Mouse (Mus musculus) left cerebral cortex, adult 9 months (tissue): ENCODE data around the gene Tsnaxip1.

Source experiments
- DNase-seq, 2 experiments: peaks; one replicate each; pipeline ENCODE4 v3.0.0; 2022; ENCODE audit warnings: low spot score in 2 of 2

Tsnaxip1 gene

GRCm38 (mm10) chr8:105860143-105860981 is 32.8 kb downstream of the Tsnaxip1 start, which contains the start of gene Nutf2:
Gene Nutf2, plus strand, starts transcription at chr8:105860580.
- DNase-seq: peak; percentile 95

GRCm38 (mm10) chr8:105861951-105862350 is 34.4 kb downstream of the Tsnaxip1 start:
- DNase-seq: no peak

GRCm38 (mm10) chr8:105866364-105867029 is 39.0 kb downstream of the Tsnaxip1 start:
- DNase-seq: no peak

- DNase-seq: no peak
Observed at GRCm38 (mm10) chr8:105874301-105874700, 46.8 kb downstream of the Tsnaxip1 start.

- DNase-seq: peak; percentile 52 to 89
Observed at GRCm38 (mm10) chr8:105880754-105881520, 53.4 kb downstream of the Tsnaxip1 start, which contains the start of gene Edc4. Gene Edc4, plus strand, starts transcription at chr8:105880881.

- DNase-seq: no peak
Observed at GRCm38 (mm10) chr8:105889756-105890465, 62.4 kb downstream of the Tsnaxip1 start.

GRCm38 (mm10) chr8:105890870-105891269 is 63.3 kb downstream of the Tsnaxip1 start:
- peak in 1 of 2 experiments; percentile 58 for DNase-seq

- DNase-seq: peak in 1 of 2 experiments; percentile 48
Observed at GRCm38 (mm10) chr8:105892432-105892831, 64.9 kb downstream of the Tsnaxip1 start.

- peak; percentile 68 to 88 for DNase-seq
Observed at GRCm38 (mm10) chr8:105893339-105893738, 65.8 kb downstream of the Tsnaxip1 start, which contains the start of gene Nrn1l. Gene Nrn1l, plus strand, starts transcription at chr8:105893567.
